In genomic region chr7:109860162-109860561, GRCm38 (mm10) we compare ENCODE assay signal across 17 mouse cellular contexts. TPM values are rescaled to one million over a fixed set of nuclear protein-coding genes. Genes with fewer than 3 reads are reported as not detected.
"Had no signal": no experiment of that assay in that cellular context is flagged by ENCODE, and none has a peak within 500 bp of the region (broad histone marks: within the 10 kb centered on the region; RNA-seq: fewer than 3 reads in every experiment).

No protein-coding gene starts in this region.

- H3K4me2 ChIP-seq: lung, embryonic 15.5 days; midbrain, embryonic 11.5 days; midbrain, embryonic 13.5 days; midbrain, embryonic 15.5 days; neural tube, embryonic 12.5 days; stomach, embryonic 15.5 days had no signal

- H3K9me3 ChIP-seq: lung, embryonic 15.5 days; megakaryocyte, embryonic 14.5 days; midbrain, embryonic 13.5 days; midbrain, embryonic 15.5 days; neural tube, embryonic 12.5 days; stomach, embryonic 15.5 days had no signal

- H3K4me3 ChIP-seq: lung, embryonic 15.5 days; midbrain, embryonic 13.5 days; midbrain, embryonic 15.5 days; neural tube, embryonic 12.5 days; stomach, embryonic 15.5 days had no signal

- ATAC-seq: liver, postnatal 0 days; midbrain, embryonic 13.5 days; midbrain, embryonic 15.5 days had no signal

- H3K27ac ChIP-seq: lung, embryonic 15.5 days; macrophage; midbrain, embryonic 13.5 days; midbrain, embryonic 15.5 days; neural tube, embryonic 12.5 days; stomach, embryonic 15.5 days; stomach, postnatal 0 days had no signal

- H3K36me3 ChIP-seq: lung, embryonic 15.5 days; midbrain, embryonic 13.5 days; midbrain, embryonic 15.5 days; neural tube, embryonic 12.5 days; stomach, embryonic 15.5 days had no signal

- DNase-seq: liver, postnatal 0 days; lung, adult 2 months; lung, postnatal 14 days; lung, postnatal 36 days; right cerebral cortex, postnatal 14 days; thymus, adult 2 months; thymus, postnatal 25 days; thymus, postnatal 4 days had no signal

- H3K9ac ChIP-seq: liver, postnatal 0 days; lung, embryonic 15.5 days; midbrain, embryonic 13.5 days; midbrain, embryonic 15.5 days; neural tube, embryonic 12.5 days; stomach, embryonic 15.5 days had no signal

RNA-seq across cellular contexts. Expression of gene Scube2, which starts 5.3 kb away (rescaled TPM):
- polyA plus RNA-seq: macrophage had no signal
